Mouse (Mus musculus) NIH3T3 (cell line): ENCODE measurements around the gene Peli2.

ENCODE experiments used
- DNase-seq: peaks from one replicate; pipeline ENCODE4 v3.0.0-alpha.2; 2012; ENCODE audit warnings: low read depth

The Peli2 gene

DNA sequence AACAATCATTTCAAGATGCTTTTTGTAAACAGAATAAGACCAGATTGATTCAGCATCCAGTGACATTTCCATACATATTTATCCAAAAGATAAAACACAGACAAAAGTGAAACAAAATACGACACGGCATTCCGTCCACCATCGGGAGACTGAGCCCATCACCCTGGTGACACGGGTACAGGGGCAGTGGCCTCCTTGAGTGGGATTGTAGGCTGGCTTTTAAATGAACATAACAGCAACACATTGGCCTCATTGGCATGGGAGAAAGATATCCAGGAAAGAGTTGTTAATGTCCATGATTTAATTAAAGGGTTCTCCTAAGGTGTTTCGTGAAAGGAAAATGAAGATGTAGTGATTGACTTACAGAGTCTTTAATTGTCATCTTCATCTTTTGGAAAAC lies 5.3 kb downstream of the Peli2 start:
- DNase-seq: no peak

DNA sequence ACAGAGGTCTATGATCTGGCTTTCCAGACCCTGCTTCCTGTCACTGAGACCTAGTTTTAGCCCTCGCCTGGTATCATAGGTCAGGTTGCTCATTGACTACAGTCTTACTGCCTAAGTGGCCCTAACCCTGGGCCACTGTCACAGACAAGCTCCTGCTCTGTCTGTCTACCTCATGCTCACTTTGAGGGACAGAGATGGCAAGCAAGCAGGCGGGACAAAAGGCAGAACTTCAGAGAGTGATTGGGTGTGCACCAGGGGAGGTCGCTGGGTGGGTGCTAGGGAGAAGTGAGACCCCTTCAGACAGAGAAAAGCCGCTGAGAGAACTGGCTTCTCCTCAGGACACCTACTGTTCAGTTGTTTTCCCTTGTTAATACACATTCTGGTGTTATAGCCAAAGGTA lies 6.3 kb downstream of the Peli2 start:
- DNase-seq: no peak

DNA sequence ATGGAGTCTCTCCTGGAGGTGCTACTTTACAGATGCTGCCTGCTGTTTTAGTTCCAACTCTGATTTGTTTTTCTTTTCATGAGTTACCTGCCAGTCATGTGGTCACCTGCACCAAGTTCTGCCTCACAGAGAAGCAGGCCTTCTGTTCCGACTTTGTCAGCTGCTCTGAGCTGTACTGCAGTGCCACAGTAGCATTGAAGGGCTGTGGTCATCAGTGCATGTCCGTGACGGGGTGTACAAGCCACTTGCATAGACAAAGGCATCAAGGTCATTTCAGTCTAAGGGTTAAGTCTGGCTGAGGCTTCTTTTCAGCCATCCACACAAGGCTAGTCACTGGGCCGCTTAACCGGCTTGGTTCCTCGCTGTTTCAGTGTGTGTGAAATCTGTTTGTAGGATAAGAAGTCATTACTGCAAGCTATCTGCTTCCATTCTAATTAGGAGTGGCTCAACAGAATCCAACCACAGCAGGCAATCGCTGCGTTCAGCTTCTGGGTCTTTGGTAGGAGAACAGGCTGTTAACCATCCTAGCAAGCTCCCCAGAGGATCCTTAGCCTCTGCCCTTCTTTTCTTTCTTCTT lies 7.1 kb downstream of the Peli2 start:
- DNase-seq: no peak

DNA sequence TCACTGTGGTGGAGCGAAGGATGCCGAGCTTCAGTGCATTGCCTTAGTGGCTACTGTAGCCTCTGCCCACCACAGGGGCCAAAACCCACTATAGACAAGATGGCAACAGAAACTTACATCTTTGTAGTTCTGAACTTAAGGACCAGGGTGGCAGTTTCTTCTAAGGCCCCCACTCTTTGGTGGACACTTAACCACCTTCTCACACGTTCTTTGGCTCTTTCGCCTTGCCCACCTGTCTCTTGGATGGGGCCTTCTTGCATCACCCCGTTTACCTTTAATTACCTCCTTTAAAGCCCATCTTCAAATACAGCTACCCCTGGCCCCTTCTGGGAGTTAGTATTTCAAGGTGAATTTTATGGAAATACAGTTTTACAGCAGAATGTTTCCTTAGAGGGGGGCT lies 8.1 kb downstream of the Peli2 start:
- DNase-seq: no peak

DNA sequence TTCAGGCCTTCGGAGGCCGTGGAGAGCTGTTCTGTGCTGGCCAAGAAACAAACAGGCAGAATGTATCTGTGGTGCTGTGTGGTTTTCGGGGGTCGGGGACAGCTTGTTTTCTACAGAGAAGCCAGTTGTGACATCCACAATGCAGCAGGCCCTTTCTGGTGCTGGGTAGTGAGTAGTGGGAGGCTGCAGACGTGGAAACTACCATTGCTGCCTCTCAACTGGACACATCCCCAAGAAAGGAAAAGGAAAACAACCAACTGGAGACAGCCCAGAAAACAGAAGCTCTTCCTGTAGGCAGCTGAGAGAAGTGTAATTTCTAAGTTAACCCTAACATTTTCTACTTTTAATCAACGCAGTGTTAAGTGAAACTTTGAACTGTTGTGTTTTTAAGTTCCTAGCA lies 9.4 kb downstream of the Peli2 start:
- DNase-seq: no peak

DNA sequence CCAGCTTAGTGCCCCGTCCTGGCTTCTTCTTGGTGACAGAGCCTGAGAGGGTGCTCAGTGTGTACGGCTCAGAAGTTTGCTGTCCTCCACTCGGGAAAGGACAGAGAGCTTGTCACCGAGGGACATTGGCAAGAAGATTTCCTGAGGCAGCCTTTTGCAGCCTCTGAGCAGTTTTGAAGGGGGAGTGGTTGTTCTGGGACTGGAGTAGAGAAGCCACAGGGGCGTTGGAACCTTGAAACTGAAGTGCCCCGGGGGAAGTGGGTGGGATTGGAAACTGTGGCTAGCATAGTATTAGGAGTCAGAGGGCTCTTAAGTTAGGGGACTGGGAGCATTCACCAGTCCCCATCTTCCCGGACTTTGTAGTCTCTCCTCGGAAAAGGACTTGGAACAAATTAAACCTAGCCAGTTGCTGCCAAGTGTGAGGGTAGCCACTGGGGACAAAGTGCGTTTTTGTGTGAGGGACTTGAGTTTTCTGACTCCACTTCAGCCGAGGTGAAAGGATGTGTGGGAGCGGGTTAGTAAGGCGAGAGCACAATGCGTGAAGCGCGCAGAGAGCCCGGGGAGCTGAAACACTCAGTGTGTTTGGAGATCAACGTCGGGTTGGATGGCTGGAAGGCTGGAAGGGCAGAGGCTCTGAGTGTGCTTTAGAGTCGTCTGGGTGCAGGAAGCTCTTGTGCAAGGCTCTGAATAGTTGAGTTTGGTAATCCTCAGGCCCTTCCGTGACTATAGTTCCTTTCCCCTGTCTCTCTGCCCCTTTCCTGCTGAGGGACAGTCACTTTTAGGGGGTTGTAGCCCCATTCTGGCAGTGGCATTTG lies 10.3 kb downstream of the Peli2 start:
- no peak for DNase-seq

DNA sequence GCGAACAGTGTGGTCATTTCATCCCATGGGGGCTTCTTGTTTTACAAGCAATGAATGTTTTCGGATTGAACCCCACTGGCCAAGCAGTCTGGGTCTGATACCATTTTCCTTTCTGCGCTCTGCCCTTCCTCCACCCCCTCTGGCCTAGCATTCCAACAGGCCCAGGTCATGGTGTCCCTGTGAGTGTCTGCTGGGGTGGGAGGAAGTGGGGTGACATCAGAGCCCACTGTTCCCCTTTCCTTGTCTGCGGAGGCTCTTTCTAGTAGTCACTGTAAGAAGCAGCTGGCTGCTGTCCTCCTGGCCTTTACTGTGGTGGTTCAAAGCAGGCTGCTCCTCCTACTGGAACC lies 10.9 kb downstream of the Peli2 start:
- DNase-seq: no peak

DNA sequence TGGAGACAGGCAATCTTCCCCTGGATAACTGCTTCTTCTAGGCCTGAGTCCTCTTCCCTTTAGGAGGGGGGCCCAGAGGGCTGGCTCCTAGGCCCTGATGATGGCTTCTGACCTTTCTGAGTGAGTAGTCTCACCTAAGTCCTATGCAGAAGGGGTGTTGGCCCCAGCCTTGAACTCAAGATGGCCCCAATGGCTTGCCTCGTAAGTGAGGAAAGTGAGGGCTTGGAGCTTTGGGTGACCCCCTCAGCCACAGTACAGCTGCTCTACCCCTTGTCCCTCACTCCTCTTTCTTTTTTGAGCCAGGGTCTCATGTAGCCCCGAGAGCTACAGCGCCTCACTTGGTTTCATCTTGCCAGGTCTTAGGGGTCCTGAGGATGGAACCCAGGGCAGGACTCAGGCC lies 11.6 kb downstream of the Peli2 start:
- no peak for DNase-seq

DNA sequence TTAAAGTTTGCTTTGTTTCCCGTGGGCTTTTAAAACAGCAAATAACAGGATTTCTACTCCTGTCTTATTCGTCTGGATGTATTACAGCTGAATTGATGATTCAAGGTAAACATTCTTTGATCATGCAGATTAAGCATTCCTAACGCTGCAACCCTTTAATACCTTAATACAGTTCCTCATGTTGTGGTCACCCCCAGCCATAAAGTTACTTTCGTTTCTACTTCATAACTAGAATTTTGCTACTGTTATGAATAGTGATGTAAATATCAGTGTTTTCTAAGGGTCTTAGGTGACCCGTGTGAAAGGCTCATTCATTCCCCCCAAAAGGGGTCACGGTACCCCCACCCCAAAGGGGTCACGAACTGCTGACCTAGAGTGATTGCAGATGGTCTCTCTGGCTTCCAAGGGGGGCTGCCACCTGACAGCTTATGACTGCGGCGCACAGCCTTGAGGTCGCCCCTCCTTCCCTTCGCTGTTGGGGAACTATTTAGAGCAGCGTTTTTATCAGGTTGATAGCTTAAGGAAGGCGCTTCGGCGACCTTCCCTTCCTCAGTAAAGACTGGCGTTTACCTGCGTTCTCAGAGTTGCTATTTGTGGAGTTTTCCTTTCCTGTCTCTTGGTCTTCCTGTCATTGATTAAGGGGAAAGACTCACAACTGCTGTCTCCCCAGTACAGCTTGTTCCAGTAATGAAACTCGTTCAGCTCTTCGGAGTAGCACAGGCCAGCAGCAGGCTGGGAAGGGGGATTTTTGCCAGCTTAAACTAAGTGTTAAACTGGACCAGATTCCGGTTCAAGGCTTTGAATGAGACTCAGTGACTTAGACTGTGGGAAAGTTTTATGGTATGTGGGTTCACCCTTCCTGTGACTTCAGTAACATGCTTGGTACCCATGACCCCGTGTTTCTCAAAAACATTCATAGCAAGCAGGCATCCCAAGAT lies 12.5 kb downstream of the Peli2 start:
- DNase-seq: no peak

DNA sequence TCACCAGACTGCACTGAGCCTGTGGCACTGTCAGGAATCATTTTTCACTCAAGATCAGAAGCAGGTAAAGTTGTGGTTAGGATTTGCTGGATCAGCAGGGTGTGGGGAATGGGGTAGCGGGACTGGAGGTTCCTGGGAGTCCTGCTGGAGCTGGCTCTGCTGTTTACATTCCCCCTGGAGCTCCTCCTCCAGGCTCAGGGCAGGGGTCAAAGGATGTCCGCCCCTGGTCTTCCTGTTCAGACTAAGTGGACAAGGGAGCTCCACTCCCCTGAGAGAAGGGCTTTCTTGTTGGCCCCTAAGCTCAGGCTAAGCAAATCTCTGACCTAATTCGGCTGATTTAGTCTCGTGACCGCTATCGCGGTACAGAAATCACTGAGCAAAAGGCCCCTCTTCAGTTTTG lies 13.7 kb downstream of the Peli2 start:
- DNase-seq: no peak

DNA sequence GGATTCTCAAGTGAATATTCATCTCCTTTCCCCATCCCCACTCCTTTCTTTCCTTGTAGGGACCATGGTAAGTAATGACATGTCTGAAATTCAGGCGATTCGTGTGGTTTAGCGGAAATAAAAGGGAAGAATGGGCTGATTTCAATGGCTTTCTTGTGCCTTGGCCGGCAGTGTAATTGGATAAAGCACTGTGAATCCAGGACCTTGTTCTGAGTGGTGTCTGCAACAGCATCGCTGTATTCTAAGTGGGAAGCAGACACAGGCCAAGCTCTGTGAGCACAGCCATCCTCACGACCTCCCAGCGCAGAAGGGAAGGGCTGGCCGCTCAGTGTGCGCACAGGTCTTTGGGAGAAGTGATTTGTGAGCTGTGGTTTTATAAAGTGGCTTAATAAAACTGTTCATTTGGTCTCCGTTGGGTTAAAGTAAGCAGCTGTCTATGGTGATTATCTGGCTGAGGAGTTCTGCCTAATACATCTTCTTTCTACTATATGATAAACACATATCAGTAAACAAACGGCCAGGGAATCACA lies 15.3 kb downstream of the Peli2 start:
- DNase-seq: peak; percentile 65

DNA sequence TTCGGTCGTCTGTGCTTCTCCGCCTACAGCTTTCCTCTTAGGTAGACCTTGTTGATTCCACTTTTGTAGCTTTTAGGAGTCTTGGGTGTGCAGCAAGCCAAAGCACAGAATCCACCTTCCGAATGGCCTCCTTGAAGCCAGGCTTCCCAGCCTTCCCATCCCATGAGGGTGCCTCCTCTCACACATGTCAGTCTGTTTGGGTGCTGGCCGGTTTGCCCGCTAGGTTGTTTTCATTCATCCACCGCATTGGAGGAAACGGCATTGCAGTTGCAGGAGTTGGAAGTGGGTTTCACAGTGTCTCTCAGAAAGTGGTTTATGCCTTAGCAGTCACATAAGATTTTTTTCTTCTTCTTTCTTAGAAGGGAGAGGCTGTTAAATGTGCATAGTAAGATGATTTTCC lies 17.1 kb downstream of the Peli2 start:
- no peak for DNase-seq

DNA sequence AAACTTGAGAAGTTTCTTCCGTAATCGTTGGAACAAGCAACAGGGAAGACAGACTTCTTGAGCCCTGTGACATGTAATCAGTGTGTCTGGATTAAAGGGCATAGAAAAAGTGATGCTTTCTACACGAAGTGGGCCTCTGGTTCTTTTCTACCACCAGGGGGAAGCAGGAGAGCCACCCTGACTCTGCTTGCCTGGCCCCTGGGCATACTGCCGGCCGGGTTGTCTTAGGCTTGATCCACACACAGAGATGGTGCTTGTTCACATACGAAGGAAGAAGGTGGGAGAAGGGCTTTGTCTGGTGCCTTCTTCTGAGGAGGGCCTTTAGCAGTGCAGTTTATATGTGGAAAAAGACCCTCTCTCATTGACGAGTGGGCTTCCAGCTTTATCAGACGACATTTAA lies 17.5 kb downstream of the Peli2 start:
- no peak for DNase-seq

DNA sequence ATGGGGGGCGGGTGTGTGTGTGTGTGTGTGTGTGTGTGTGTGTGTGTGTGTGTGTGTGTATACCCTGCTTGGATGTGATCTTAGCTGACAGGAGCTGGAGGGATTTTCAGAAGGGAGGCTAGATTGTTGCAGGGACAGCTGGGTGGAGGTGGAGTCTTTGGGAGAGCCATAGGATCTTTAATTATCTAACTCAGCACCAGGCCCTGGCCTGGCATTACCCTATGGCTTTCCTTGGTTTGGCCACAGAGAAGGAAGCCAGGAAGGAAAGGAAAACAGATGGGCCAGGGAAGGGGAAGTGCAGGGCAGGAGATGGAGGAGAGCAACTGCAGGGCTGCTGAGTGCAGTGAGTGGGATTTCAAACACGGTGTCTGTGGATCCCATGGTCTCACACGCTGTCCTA lies 18.8 kb downstream of the Peli2 start:
- no peak for DNase-seq

DNA sequence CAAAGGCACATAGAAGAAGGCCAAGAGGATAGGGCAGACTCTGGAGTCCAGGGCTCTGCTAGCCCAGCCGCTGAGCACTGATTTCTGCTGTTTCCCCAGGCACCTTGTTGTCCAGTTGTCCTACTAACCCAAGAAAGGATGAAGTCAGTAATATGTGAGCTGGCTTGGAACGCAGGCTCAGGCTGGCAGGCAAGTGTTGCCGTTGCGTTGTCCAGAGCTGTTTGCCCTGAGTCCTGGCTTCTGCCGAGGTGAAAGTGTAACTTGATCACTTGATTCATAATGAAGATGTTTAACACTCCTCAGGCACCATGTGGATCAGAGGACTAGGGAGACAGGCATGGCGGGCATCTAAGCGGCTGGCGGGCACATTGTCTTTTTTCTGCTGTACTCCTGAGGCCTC lies 21.1 kb downstream of the Peli2 start:
- no peak for DNase-seq

DNA sequence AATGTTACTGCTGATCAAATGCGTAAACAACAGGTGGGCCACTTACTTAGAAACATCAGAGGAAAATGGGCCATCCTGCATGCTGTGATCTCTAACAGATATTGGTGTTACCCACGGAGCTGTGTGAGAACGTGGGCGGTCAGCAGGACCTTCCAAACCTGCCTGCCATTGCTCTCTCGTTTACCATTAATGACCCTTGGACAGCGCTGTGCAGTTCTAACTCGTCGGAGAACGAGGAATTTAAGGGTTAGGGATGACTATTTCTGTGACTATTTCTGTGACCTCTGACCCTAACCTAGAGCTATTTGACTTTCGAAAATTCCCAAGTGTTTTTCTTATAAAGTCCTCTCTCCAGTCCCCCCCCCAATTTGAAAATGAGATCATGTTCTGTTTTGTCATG lies 22.1 kb downstream of the Peli2 start:
- DNase-seq: no peak

DNA sequence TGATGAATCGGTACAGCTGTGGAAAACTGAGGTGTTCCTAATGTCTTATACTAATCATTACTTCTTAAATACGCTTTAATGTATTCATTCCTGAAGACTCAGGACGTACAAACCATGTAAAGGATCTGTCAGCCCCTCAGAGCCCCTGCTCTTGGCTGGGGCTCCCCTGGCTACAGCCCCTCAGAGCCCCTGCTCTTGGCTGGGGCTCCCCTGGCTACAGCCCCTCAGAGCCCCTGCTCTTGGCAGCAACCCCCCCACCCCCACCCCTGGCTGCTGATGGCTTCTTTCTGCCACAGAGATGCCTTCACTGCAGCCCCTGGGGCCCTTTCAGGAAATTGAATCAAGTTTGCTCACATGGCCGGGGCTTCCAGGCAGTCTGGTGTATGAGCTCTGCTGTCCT lies 22.5 kb downstream of the Peli2 start:
- no peak for DNase-seq

DNA sequence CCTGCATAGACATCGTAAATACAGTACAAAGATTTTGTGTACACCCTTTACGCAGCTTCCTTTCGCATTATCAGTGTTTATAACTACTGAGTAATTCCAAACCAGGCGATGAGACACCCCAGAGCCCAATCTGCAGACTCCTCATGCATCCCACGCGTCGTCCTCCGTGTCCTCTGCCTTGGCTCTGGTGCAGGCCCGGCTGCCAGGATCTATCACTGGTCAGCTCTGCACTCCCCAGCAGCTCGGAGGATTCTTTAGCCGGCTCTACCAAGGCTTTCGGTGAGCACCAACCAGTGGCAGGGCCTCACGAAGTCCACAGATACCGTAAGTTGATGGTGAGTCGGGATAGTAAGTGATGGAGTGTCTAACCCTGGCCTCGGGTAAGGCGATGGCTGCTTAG lies 23.7 kb downstream of the Peli2 start:
- no peak for DNase-seq

DNA sequence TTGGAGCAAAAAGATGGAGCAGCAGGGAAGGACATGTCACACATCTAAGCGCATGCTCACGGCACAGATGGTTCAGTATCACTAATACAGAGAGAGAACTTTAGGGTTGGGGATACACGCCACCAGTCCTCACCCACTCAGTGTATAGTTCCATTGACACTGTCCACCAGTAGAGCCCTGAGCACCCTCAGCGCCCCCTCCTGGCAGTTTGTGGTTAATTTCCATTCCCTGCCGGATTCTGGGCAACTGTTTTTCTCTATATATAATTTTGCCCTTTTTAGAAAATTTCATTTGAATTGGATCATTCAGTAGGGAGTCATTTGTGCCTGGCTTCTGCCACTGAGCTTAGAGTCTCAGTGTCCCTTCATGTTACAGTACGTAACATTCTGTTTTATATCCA lies 27.1 kb downstream of the Peli2 start:
- DNase-seq: no peak

DNA sequence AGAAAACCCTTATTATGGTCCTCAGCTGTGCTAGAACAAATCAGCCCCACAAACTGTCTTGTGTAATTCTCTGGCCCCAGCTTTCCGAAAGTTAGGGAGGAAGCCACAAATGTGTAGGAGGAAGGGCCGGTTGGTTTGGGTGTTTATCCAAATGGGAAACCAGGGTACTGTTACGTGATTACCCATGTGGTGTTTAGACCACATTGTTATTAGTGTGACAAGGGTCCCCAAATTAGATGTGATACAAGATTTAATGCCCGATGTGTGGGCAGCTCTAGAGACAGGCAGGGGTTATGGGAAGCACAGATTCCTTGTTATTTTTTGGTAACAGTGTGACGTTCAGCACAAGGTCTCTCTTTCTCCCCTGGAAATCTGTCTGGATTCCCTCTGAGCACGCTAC lies 28.0 kb downstream of the Peli2 start:
- DNase-seq: no peak

DNA sequence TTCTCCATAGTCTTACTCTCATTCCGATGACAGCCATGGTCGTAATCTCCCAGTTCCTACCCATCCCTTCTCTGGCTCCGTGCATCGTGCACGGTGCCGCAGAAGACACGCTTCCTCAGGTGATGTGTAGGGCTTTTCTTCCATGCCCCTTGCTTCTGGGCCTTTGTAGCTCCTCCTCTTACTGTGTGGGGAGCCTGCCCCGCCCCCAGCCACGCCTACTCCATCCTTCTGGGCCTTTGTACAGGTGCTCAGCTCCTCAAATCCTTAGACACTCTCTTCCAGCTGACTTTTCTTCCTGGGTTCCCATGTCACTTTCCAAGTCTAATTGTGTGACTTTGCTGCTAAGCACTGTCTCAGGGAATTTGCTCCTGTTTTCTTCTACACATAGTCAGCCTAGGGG lies 28.7 kb downstream of the Peli2 start:
- no peak for DNase-seq

DNA sequence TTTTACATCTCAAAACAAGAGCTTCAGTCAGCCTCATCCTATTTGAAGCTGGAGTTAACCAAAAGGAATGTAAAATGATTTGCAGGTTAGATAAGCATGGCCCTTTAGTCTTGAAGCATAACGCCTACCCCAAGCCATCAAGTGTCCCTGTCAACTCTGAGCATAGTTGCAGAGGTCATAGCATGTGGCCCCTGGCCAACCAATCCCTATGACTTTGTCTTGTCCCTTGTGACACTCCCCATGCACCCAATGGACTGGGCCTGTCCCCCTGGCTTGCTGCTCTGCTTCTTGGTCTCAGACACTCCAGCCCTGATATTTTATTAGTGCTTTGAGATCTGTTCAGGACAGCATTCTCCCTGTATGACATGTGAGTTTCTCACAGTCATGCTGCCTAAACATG lies 30.3 kb downstream of the Peli2 start:
- DNase-seq: no peak

DNA sequence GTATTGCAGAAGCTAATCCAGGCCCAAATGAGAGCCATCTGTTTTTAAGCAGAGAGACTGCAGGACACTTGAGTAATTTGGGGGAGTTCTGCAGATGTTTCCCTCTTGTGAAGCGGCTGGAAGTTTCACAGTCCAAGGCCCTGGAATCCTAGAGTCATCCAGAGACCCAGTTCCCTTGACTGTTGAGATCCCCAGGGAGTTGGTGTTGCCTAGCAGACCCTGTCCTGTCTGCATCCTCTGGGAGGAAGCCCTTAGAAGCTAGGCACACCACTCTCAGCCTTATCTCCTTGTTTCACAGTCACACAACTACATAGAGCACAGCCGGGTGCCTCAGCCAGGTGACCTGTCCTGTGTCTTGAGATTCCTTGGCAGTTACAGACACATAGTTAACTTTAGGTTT lies 30.9 kb downstream of the Peli2 start:
- no peak for DNase-seq
